Mouse (Mus musculus) adrenal gland, adult 8-10 months (tissue): ENCODE results near the gene Hoxa9. TPM values are rescaled to one million over a fixed set of nuclear protein-coding genes. Genes with fewer than 3 reads are reported as not detected.

Experiments used
- DNase-seq: peaks from one replicate; pipeline ENCODE4 v3.0.0; 2022
- total RNA-seq, 4 experiments: library from RNA; stranded (reverse); gene quantifications; 2 replicates each; pipeline ENCODE4 v1.2.4; 2022

The Hoxa9 gene
- total RNA-seq, 4 experiments from 2014 or later: 0.27 to 0.56 (median 0.55) TPM; not detected in 1

DNA sequence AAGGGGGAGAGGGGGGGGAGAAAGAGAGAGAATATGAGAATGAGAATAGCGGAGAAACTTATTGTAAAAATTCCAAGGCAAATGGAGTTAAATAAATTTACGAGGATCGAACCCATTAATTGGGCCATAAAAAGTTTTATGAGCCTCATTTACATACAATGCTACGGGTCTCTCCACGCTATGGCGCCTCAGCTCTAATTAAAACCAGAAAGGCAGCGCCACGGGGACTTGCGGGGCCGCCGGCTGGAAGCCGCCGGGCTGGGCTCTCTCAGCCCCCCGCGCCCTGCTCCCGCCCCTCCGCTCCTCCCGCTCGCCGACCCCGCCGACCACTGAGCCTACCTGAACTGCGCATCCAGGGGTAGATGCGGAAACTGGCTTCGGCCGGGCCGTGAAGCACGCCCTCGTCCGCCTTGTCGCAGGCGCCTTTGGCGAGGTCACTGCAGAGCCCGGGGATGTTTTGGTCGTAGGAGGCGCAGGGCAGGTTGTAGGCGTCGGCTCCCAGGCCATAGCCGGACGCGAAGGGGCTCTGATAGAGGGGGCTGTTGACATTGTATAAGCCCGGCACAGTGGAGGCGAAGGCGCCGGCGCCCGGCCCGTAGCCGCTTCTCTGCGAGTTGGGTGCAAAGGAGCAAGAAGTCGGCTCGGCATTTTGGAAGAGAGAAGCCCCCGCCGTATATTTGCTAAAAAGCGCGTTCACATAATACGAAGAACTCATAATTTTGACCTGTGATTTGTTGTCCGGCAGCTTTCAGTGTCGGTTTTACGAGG lies 14.0 kb downstream of the Hoxa9 start:
- DNase-seq: no peak

DNA sequence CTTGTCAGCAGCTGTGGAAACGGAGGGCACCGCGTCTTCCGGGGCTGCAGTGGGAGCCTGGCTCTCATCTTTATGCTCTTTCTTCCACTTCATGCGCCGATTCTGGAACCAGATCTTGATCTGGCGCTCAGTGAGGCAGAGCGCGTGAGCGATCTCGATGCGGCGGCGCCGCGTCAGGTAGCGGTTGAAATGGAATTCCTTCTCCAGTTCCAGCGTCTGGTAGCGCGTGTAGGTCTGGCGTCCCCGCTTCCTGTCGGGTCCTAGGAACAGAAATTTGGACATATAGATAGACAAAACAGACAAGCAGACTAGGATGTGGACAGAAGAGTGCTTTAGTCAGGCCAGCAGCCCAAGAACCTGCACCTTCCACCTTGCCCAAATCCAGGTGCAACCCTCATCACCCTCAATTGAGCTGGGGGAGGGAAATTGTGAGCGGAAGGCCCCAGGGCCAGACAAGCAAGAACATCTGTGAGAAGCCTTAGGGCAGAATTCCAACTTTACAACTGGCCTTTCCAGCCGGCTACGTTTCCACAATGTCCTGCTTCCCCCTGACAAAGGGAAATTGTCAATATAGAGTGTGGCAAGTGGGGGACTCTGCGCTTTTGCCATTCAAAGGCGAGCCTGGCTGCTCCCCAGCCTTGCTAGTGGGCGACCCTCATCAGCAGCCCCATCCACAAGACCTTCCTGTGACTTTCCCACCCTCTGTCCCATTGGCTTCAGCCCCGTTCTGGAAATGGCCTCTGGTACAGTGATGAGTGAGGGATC lies 14.9 kb downstream of the Hoxa9 start:
- DNase-seq: no peak

DNA sequence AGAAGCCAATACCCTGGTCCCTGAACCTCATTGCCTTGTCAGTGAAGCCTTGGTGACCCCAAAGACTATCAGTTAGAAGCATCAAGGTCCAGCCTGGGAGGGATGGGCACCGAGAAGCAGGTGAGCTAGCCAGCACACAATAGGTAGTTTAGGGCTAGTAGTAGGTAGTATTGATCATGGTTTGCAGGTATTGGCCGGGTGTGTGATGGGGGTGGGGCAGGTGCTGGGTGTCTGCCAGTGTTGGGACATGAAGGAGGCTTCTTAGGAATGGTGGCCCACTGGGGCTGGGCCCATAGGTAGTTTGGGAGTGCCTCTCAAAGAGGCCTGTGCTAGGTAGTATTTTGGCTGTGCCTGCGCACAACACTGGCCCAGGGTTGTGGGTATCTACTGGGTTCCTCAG lies 15.8 kb downstream of the Hoxa9 start:
- DNase-seq: no peak

DNA sequence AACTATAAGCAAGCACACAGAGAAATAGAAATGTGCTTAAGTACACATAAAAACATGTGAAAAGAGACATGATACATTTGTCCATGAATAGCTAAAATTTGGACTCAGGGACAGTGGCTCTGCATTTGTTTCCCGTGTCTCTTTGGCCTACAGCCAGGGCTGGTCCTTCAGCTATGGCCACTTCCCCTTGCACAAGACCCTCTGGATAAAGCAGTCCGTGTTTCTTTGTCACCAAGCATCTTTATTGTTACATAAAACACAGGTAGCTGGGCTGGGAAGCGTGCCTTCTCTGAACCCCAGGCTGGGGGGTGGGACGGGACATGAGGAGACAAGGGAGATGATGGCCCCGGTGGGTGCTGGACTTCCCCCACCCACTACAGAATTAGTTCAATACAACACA lies 16.6 kb downstream of the Hoxa9 start:
- no peak for DNase-seq

DNA sequence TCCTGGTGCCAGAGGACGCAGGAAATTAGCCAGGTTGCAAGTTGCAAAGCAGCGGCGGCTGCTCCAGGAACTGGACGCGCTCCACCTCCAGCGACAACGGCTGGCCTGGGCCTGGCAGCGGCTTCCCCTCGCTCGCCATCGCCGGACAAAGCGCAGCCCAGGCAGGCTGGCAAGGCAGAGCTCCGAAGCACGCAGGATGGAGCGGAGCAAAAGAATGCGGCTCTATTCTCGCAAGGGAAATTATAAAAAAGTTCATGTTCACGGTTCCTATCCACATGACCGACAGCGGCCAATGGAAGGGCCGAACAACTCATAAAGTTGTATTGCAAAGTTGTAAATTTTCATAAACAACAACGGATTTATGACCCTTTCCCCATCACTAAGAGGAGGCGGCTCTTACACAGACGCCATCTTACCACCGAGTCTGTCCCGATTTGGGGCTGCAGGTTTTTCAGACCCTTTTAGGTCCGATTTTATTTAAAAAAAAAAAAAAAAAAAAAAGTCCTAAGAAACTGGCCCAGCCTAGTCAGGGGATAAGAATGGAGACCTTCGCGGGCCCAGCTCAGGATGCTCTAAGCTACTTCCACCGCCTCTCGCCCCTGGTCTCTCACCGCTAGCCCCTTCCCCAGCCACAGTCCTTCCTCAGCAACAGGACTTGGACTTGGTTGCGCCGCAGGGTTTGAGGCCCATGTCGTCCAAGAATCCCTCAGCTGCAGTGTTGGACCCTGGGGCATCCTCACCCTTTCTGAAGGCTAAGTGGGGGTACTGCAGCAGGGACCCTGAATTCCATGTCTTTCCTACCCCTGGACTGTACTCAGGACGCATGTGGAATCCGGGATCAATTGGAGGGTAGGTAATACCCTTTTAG lies 17.5 kb downstream of the Hoxa9 start, which contains the start of the genes Hoxa3 and Gm28308:
Hoxa3 (minus strand) TSS at position 218 of the 868 bp plus-strand sequence.
Gm28308 (minus strand) TSS at position 221 of the 868 bp plus-strand sequence.
- no peak for DNase-seq

DNA sequence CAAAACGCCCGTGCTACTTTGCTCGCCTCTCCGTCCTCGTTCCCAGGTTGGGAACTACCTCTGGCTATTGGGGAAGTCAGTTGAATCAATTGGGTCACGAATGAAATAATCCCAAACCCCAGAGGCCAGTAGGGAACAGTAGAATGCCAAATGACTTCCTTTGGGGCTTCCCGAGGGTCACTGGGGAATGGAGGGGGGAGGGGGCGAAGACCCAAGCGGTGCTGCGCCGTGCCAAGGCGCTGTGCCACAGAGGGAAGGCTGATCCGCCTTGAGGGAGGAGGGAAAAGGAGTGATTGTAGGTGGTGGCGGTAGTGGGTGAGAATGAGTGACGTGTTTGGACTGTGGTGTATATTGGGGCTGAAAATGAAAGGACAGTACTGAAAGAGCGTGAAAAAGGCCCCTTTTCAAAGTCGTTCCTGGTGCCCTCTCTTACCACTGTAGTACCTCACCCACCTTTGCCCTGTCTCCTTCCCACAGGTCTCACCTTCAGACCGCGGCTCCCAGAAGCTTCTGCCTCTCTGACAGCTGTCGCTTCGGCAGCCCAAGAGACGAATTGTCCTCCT lies 18.3 kb downstream of the Hoxa9 start:
- no peak for DNase-seq

DNA sequence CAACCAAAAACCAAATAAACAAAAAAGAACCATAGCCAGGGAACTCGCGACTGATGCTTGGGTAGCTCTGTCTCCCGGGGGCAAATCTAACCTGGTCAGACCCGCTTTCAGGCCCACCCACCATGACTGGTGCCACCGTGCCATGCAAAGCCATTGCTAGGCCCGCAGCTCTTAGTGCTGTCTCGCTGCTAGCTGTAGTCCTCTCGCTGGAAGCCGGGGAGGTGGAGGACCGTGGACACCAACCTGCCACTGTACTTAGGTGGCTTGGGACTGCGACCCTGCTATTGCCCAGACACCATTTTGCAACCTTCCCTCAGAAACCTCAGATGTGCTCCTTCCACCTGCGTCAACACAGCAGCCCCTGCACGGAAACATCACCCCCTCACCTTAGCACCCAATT lies 18.9 kb downstream of the Hoxa9 start:
- DNase-seq: no peak

DNA sequence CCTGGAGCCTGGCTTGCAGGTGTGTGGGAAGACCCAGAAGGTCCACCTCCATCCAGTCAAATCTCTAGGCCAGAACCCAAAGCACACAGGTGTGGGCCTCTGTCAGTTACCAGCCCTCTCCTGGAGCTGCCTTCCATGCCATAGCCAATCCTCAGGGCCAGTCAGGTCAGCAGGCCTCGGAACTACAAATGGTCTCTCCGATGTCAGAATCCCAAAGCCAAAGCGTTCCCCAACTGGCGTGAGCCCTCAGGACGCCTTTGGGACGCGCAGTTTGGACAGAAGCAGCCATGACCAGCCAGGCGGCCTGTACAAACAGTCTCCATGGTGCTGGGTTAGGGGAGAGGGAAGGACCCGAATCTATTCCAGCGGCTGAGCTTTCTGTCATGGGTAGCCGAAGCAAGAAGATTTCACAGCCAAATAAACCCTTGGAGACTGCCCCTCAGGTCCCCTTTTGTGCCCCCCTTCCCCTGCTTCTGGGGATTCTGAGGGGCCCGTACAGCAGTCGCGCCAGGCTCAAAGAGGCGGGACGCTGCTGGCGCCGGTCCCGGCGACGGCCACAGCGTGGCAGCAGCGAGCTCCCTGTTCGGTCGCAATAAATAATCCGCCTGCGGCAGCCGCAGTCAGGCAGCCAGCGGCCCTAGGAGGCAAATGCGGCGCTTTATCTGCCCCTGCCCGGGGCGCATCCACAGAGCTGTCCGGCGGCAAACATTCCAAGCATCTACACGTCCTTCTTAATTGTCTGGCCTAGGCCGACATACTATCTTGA lies 19.5 kb downstream of the Hoxa9 start:
- no peak for DNase-seq

DNA sequence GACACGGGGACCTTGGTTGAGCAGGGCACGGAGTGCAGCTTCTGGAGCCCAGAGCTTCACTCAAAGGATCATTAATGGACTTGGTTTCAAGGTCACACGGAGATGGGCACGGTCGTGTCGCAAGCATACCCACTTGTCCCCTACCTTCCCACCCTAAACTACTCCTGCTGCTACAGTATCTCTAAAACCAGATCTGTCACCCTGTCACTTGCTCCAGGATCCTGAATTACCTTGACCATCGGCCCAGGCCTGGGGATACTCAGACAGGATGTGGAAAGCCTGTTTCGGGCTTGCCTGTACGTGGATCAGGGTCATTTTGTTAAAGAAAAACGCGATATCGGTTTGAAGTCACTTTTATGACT lies 21.2 kb downstream of the Hoxa9 start:
- DNase-seq: no peak

DNA sequence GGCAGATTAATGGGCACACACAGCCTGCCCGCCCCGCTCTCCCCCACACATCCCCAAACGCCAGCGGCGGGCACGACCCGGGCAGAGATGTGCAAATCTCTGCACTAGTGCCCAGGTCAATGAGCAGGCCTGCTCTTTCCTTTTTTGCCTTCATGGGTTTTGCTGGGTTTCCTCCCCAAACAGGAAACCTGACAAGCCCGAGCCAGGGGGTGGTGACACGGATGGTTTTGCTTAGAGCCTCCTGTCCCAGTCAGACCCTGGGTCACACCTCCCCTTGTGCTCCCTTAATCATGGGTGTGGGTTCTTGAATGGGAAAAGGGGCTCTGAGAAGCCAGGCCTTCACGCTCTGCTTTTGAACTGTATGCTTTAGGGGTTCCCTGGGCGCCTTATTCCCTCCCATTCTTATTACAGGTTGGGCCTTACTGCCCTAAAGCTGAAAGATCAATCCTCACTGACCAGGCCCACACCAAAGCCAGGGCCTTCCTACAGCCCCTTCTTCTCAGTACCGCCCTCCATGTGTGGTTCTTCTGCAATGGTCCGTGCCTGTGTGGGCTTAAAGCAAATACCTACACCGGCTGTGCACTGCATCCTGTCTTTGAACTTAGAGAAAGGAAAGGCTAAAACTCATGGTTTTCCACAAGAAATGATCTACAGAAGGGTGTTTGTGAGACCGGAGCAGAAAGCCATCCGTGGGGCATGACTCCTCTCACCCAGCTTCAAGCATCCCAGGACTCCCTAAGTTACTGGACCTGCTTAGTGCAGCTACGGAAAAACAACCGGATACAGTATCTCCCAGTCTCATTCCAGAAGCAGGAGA lies 21.8 kb downstream of the Hoxa9 start:
- DNase-seq: no peak

DNA sequence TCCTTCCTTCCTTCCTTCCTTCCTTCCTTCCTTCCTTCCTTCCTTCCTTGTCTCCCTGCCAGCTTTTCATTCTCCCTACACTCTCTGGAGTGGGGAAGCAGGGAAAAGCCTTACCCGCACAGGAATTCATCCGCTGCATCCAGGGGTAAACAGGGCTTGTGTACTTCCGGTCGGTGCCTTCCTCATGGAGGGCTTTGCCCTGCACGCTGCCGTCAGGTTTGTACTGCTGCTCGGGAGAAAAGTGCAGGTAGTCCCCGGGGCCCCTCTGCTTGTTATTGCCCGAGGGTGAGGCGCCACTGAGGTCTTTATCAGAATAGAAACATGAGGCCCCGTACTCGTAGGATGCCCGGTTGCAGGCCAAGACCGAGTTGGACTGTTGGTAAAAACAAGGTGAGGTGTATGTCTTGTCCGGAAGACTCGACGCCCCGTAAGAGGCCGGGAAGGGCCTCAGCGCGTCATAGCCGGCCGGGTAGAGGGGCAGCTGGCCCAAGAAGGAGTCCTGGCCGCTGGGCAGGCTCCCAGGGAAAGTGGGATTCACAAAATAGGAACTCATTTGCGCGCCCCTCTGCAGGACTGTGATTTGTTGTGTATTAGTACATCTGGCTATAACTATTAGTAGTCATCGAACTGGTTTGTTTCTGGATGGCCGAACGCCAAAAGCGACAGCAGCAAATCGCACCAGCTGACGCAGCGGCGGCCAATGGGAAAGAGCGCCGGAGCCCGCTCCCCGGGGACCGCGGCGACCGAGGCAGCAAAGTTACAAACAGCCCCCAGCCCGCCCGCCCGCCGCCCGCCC lies 22.6 kb downstream of the Hoxa9 start, which contains the start of gene Hoxa6:
Hoxa6 (minus strand) TSS at position 651 of the 796 bp plus-strand sequence.
- no peak for DNase-seq

DNA sequence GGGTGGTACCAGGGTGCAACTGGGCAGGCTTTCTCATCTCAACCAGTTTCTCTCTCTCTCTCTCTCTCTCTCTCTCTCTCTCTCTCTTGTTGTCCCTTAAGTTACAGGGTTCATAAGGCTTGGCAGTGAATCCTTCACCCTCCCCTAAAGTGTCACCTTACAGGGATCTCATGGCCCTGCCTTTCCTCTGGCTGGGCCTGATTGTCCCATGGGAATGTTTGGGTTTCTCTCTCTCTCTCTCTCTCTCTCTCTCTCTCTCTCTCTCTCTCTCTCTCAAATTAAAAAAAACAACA lies 23.3 kb downstream of the Hoxa9 start:
- DNase-seq: no peak

DNA sequence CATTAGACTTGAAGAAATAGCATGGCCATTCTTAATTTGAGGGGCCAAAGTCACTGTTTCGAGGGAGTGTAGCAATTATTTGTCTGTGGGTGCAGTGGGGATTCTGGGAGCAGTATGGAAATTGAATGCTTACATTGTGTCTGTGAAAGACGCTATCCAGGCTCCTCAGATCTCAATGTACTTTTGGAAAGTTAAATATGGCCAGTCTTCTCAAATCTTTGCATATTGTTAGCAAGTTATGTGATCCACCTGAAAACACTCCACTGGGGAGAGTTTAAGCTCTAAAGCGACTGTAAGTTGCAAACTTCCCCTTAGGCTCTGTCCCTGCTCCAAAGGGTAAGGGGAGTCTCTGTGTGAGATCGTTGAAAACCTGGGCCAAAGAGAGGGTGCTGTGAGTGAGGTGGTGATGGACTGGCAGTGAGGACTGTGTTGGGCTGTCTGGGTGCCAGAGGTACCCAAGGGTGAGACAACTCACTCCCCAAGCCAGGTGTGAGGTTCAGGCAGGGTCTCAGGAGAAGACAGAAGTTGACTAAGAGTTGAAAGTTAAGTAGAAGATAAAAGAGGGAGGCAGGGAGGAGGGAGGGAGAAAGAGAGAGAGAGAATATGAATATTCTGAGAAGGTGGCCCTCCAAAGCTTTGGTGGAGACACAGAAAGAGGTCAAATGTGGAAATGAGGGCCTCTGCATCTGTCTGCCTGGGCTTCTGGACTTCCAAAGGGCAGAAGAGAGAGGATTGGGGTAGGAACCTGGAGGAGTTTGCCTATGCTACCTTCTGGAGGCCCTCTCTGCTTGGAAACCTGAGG lies 23.8 kb downstream of the Hoxa9 start:
- DNase-seq: no peak

DNA sequence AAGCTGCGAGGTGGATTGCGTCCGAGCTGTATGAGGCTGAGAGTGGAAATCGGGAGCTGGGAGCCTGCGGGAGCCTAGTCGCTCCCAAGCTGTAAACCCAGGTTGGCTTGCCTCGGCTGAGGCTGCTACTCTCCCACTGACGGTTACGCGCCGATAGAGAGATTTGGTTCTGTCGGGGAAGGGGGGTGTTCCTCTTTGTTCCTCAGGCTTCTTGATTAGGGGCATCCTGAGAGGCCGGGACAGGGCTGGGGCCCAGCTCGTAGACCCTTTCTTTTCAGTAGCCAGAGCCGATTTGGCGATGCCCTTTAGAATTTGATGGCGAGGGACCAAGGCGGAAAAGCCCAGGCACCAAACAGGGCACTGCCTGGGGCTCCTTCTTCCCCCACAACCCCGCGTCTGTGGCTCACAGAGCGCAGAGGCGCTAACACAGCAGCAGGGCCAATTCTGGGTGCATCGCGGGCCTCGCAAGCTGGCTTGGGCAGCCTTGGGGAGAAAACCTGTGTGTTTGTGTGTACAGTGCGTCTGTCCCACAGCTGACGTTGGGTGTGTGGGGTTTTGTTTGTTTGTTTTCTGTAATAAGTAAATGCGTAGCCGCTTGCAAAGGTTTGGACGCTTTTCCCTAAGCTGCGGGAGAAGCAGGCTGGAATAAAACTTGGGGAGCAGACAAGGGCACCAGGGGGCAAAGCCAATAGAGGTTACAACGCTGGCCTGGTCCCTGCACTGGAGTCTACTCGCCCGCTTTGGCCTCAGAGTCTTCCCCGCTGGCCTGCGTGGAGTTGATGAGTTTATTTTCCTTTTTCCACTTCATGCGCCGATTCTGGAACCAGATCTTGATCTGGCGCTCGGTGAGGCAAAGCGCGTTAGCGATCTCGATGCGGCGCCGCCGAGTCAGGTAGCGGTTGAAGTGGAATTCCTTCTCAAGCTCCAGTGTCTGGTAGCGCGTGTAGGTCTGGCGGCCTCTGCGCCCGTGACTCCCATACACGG lies 25.0 kb downstream of the Hoxa9 start:
- no peak for DNase-seq

DNA sequence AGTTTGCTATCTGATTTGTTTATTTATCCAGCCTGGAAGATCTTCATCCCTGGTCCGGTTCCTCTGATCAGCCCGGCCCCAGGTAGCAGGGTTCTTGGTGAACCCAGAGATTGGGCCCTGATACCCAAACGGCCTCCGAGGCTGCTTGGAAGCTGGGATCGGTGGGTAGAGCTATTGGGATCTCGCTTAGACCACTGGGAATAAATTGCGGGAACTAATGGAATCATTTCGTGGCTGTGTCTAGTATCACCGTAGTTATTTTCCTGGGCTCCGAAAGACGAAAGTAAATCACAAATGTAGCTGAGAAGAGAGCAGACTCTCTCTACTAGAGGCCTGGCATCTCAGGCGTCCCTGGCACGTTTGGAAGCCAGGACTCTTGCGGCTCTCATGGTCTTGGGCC lies 25.7 kb downstream of the Hoxa9 start:
- DNase-seq: no peak

DNA sequence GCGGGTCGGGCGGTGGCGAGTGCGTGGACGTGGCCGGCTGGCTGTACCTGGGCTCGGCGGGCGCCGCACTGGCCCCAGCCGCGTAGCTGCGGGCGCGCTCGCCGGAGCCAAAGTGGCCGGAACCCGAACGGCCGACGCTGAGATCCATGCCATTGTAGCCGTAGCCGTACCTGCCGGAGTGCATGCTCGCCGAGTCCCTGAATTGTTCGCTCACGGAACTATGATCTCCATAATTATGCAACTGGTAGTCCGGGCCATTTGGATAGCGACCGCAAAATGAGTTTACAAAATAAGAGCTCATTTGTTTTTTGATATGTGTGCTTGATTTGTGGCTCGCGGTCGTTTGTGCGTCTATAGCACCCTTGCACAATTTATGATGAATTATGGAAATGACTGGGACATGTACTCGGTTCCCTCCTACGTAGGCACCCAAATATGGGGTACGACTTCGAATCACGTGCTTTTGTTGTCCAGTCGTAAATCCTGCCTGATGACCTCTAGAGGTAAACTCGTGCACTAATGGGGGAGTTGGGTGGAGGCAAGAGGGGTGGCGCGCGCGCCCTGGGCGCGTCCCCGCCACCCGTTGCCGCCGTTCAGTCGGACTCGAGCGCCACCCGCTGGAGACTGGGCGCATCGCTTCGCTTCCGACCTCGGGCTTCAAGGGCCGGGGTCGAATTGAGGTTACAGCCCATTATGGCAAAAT lies 26.7 kb downstream of the Hoxa9 start, which contains the start of gene Hoxa5:
Hoxa5 (minus strand) TSS at position 538 of the 703 bp plus-strand sequence.
- DNase-seq: peak; percentile 85

DNA sequence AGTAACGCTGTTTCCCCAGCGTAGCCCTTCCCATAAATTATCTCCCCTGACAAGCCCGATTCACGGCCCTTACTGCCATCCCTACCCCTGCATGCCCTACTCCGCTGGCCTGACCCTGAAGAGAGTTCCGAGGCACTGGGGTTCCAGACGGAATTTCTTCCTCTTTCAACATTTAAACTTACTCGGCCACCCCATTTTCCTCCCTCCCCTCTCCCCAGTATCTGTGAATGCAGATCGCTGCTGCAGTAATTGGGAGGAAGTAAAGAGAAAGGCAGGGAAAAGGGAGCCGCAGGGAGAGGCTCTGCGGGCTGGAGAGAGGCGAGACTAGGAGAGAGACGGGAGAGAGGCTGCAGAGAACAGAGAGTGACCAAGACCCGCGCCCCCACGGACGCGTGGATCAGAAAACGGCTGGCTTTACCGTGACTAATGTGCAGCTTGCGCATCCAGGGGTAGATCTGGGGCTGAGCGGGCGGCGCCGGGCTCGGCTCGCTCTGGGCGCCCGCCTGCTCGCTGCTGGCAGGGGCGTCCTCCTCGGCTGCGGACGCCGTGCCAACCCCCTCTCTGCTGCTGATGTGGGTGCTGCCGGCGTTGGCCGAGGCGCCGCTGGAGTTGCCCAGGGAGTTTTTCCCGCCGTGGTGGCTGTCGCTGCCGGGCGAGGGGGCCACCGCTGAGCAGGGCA lies 27.4 kb downstream of the Hoxa9 start:
- DNase-seq: no peak
